Mouse (Mus musculus) CD8-positive naive resting alpha-beta T cell, adult 2 months (primary cell): ENCODE data around the gene Rab35.

Source experiments
- DNase-seq, 2 experiments: peaks; one replicate each; pipeline ENCODE4 v3.0.0; 2022; ENCODE audit warnings: low read depth in 2 of 2, low spot score in 2 of 2

Rab35 gene

GRCm38 (mm10) chr5:115648876-115649275 is 17.2 kb downstream of the Rab35 start:
- DNase-seq = no peak

DNA sequence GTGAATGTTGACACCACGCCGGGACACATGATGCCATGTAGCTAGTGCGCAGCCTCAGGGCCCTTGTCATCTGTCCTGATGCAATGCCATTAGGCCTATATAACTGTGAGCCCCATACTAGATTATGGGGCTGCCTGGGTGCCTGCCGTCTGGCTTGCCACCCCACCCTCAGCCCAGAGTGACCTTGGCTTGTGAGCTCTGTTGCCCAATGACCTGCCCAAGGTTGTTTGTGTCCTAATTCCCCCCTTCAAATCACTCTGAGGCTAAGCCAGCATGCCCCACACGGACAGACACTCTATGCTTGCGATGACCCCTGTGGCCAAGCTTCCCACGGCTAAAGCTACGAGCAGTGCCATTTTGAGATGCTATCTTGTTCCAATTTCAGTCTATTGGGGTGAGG is 18.0 kb downstream of the Rab35 start:
- no peak for DNase-seq

GRCm38 (mm10) chr5:115650885-115651284 is 19.2 kb downstream of the Rab35 start:
- no peak for DNase-seq

DNA sequence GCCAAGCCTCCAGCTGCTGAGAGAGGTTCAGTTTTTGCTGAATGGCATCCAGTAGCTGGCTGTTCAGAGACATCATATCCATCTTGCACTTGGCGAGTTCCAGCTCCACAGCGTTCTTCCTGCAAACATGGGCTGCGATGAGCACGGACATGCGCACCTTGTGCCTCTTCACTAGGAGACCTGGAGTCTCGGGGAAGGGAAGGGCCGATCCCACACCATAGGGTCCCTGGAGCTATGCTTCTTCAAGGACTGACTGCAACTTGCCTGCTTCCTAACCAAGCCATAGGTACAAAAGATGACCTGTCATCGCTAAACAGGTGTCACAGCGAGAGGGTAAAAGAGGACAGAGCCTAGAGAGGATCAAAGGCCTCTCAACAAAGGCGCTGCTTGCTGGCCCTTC is 20.1 kb downstream of the Rab35 start:
- DNase-seq = no peak

DNA sequence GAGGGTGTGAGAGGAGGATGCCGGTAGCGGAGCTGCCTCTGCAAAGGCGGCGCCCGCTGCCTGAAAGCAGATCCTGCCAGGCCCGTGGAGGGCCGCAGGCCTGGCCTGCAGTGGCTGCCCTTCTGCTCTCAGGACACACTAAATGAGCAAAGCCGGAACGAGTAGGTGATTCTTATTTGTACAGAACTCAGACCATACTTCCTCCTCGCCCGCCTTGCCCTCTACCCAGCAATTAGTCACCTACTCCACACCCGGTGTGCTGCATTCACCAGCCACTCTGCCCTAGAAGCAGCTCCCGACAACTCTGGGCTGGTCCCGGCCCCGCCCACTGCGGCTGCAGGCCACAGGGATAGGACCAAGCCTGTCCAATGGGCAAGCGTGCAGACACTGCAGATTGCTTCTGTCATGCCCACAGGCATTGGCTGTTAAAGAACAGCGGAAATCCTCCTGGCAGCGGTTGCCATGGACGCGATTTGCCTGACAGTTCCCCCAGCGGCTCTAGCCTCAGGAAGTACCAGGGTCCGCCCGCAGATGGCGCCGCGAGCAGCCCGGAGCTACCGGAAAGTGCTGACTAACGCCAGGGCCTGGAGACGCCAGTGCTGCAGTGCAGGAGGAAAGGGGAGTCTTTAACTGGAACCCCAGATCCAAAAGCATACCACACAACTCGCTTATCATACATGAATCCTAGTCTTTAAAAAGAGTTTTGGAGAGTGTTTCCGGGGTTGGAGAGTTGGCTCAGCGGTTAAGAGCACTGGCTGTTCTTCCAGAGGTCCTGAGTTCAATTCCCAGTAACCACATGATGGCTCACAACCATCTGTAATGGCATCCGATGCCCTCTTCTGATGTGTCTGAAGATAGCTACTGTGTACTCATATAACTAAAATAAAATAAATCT is 21.2 kb downstream of the Rab35 start:
- DNase-seq = peak; percentile 99 to 100

GRCm38 (mm10) chr5:115653776-115654175 is 22.1 kb downstream of the Rab35 start:
- no peak for DNase-seq

GRCm38 (mm10) chr5:115656677-115657076 is 25.0 kb downstream of the Rab35 start:
- no peak for DNase-seq

DNA sequence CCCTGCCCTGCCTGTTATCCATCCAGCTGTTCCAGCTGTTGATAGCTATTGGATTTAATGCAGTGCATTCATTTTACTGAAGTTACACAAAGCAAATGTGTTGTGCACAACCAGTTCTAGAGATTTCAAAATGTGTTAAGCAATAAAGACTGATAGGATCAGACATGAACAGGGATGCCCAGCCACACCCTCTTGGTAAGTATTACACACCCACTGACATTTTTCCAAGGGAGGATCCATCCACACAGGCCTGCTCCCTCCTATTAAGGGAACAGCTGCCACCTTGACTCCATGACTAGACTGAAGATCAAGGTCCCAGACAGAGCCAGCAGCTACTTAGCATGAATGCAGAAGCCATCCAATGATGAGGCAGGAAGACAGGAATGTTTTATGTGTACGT is 25.5 kb downstream of the Rab35 start:
- DNase-seq = no peak

- DNase-seq = no peak
These were observed 26.6 kb downstream of the Rab35 start for GRCm38 (mm10) chr5:115658352-115658751.

GRCm38 (mm10) chr5:115662658-115663057 is 30.9 kb downstream of the Rab35 start:
- DNase-seq = no peak

GRCm38 (mm10) chr5:115666366-115667065 is 34.8 kb downstream of the Rab35 start:
- DNase-seq = no peak

DNA sequence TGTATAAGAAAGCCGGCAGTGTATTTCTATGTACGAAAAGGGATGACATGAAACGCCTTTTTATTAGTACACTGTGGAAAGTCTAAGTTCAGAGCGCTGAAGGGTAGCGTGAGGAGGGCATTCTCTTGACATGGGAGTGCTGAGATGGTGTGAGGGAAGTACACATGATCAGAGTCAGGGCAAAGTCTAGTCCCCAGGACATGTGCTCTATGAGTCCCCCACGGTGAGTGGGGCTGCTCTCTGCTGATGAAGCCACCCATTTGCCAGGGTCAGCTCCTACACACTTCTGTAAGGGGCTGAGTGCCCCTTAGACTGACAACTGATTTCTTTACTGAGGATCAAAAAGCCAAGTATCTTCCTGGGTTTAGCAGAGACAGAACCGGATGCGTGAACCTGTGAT is 35.5 kb downstream of the Rab35 start:
- DNase-seq = no peak

DNA sequence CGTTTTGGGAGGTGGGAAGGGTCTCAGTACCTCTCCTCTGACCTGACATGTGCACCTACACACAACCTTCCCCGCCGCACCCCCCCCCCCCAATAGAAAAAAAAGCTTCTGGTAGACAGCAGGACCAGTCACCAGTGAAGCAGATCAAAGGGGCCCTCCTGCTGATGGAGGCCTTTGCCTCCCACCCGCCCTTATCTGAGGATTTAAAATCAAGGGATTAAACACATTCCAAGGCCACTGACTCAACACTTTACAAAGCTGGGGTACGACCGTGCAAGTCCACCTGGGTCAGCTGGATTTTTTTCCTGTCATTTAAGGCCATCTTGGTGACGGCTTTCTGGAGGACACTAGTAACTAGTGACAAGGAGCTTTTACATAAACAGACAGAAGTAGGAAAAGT is 36.2 kb downstream of the Rab35 start:
- no peak for DNase-seq

DNA sequence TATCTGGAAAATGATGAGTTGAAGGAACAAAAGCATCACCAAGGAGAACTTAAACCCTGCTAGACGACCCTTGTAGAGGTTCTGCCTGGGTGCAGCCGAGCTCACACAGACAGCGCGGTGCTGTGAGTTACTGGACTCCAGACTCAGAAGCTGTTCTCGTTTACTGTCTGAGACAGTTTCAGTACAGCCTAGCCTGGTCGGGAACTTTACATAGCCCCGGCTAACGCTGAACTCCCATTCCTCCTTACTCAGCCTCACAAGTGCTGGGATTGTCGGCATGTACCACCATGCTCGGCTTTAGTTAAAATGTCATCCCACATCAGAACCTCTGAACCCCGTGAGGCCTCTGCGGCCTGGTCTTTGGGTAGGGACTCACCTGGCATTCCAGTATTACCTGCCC is 37.3 kb downstream of the Rab35 start:
- no peak for DNase-seq

- DNase-seq = no peak
These were observed 38.3 kb downstream of the Rab35 start for GRCm38 (mm10) chr5:115669974-115670373.

DNA sequence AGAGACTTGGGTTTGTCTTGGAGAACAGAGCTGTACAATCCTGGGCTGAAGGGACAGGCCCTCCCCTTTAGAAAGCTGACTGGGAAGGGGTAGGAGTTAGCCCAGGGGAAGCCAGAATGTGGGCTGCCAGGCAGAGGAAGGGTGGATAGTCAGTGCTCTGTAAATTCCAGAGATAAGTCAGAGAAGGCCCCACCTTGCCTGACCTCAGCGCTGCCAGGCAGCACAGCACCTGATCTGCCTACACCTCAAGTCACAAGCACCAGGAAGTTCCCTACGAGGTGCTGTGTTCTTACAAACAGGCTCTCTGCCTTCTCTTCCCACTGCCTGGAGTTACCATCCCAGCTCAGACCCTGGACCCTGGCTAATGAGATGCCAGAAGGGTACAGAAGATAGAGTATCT is 38.7 kb downstream of the Rab35 start:
- no peak for DNase-seq

DNA sequence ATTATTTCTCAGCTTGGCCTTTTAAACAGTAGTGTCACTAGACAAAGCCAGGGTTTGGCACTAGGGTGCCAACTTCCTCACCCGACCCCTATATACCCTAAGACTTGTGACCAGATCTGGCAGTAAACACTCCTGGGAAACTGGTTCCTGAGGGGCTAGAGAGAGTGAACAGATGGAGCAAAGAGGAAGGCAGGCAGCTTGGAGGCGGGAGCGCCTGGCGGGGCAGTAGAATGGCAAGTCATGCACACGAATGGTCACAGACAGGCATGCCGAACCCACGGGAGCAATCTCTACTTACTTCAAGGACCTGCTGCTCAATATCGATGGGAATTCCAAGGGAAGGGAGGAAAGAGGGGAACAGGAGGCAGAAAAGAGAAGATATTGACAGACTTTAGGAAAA is 40.1 kb downstream of the Rab35 start:
- no peak for DNase-seq

GRCm38 (mm10) chr5:115685126-115685525 is 53.4 kb downstream of the Rab35 start:
- no peak for DNase-seq

DNA sequence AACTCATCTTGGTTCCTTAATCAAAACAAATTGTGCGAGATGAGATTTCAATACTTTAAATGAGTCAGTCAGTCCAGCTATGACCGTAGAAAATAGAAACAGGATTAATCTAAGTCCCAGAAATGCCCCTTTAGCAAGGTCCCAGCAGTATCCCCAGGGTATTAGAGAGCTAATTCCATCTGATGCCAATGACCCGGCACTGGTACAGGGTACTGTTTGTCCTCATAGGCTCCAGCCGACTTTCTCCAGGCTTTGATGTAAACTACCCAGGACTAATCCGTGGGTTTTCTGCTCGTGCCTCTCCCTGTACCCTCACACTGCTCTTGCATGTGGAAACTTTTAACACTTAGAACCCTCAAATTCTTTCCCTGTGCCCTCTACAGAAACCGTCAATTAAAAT is 55.0 kb downstream of the Rab35 start:
- DNase-seq = no peak

- no peak for DNase-seq
These were observed 61.6 kb downstream of the Rab35 start for GRCm38 (mm10) chr5:115693271-115693670.

GRCm38 (mm10) chr5:115695191-115695770 is 63.6 kb downstream of the Rab35 start:
- DNase-seq = no peak

- DNase-seq = no peak
These were observed 65.1 kb downstream of the Rab35 start for GRCm38 (mm10) chr5:115696811-115697210.
